Mouse (Mus musculus): ENCODE measurements at regions not wholly inside any gene's neighbourhood (a gene's known extent, or its start where the extent isn't known, plus 50 kb on each side); places are given as distances from the start of the nearest gene placed in this dataset.

DNA sequence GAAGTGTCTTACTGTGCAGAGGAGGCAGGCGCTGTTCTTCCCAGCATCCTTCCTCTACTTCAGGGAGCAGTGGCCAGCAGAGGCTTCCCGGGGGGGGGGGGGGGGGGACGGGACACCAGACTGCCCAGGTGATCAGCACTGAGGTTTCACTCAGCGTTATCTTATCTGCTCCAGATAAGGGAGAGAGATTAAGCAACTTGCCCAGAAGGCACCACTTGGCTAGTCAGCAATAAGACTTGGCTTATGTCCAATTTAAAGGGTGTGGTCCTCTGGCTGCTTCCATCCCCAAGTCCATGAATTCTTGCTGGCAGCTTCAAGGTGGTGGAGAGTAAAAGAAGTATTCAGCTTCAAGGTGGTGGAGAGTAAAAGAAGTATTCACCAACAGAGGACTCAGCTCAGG, 108.9 kb upstream of the Ptch1 start:
- Histone ChIP-seq H3K4me3 (ENCODE audit: low read depth, low read length) (no peak overlapping the region), H3K36me3 (ENCODE audit: control insufficient read depth, insufficient read depth, low read length, poor library complexity, severe bottlenecking) (no peaks in the 10 kb centered on the region), H3K4me1 (ENCODE audit: control insufficient read depth, insufficient read depth, low read length) (no peaks in the 10 kb centered on the region), H3K9ac (ENCODE audit: low read depth, poor library complexity, severe bottlenecking) (no peak overlapping the region), H3K27me3 (ENCODE audit: control insufficient read depth, insufficient read depth, low read length, poor library complexity, severe bottlenecking) (no peaks in the 10 kb centered on the region), H3K27ac (ENCODE audit: insufficient read depth, low read length) (no peak overlapping the region), H3K9me3 (replicated peaks; ENCODE audit: control insufficient read depth, insufficient read depth, low read length, poor library complexity, severe bottlenecking) (no peaks in the 10 kb centered on the region)
- TF ChIP-seq POLR2A (IDR thresholded peaks at IDR 0.05; ENCODE audit: insufficient read depth, low read length) (no peak), CTCF (IDR thresholded peaks at IDR 0.05; ENCODE audit: low read depth, low read length) (no peak), EP300 (IDR thresholded peaks at IDR 0.05; ENCODE audit: insufficient read depth, low read depth, low read length) (no peak)

DNA sequence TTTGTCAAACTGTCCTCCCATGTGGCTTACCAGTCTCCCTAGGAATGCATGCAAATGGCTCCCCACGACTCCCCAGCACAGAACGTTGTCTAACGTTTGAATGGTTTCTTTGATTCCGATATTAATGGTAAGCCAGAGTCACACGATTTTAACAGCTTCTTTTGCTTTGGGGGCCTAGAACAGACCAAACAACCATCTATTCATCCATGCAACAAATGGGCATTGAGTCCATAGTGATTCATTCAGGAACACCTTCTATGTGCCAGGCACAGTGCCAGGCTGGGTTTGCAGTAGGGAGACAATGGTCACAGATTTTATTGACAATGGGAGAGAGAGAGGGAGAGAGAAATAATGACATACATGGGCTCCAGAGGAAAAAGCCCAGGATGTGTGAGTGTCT, 118.6 kb upstream of the Ptch1 start:
- no peaks in the 10 kb centered on the region for H3K9me3 ChIP-seq (replicated peaks; ENCODE audit: control insufficient read depth, insufficient read depth, low read length, poor library complexity, severe bottlenecking)
- TF ChIP-seq CTCF (IDR thresholded peaks at IDR 0.05; ENCODE audit: low read depth, low read length) (no peak), POLR2A (IDR thresholded peaks at IDR 0.05; ENCODE audit: insufficient read depth, low read length) (no peak), EP300 (IDR thresholded peaks at IDR 0.05; ENCODE audit: insufficient read depth, low read depth, low read length) (no peak)
- no peak overlapping the region for H3K4me3 ChIP-seq (ENCODE audit: low read depth, low read length)
- H3K36me3 ChIP-seq (ENCODE audit: control insufficient read depth, insufficient read depth, low read length, poor library complexity, severe bottlenecking) = no peaks in the 10 kb centered on the region
- H3K27ac ChIP-seq (ENCODE audit: insufficient read depth, low read length) = no peak overlapping the region
- no peak overlapping the region for H3K9ac ChIP-seq (ENCODE audit: low read depth, poor library complexity, severe bottlenecking)
- H3K4me1 ChIP-seq (ENCODE audit: control insufficient read depth, insufficient read depth, low read length) = no peaks in the 10 kb centered on the region
- 0 out of 2 replicates have a peak, but pooled peaks cover 1% of the 10 kb centered on the region for H3K27me3 ChIP-seq (ENCODE audit: control insufficient read depth, insufficient read depth, low read length, poor library complexity, severe bottlenecking)

DNA sequence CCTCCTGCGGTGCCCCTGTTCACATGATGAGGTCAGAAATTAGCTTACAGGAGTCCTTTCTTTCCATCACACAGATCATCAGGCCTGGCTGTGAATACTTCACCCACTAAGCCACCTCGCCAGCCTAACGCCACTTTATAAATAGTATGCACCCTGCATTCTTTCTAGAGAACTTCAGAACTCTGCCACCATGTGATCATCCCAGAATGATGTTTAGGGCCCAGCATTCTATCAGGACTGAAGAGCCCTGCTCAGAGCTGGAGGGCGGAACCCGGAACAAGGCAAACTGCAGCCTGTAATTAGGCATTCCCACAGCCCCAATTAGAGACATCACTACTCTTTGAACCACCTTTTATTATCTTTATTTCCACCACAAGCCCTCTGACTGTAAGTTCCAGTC, 120.2 kb upstream of the Ptch1 start:
- no peaks in the 10 kb centered on the region for H3K9me3 ChIP-seq (replicated peaks; ENCODE audit: control insufficient read depth, insufficient read depth, low read length, poor library complexity, severe bottlenecking)
- no peak overlapping the region for H3K9ac ChIP-seq (ENCODE audit: low read depth, poor library complexity, severe bottlenecking)
- H3K27me3 ChIP-seq (ENCODE audit: control insufficient read depth, insufficient read depth, low read length, poor library complexity, severe bottlenecking) = 0 out of 2 replicates have a peak, but pooled peaks cover 1% of the 10 kb centered on the region
- H3K27ac ChIP-seq (ENCODE audit: insufficient read depth, low read length) = no peak overlapping the region
- H3K4me1 ChIP-seq (ENCODE audit: control insufficient read depth, insufficient read depth, low read length) = no peaks in the 10 kb centered on the region
- no peak for TF ChIP-seq EP300 (IDR thresholded peaks at IDR 0.05; ENCODE audit: insufficient read depth, low read depth, low read length)
- TF ChIP-seq CTCF (IDR thresholded peaks at IDR 0.05; ENCODE audit: low read depth, low read length) = no peak
- no peak for TF ChIP-seq POLR2A (IDR thresholded peaks at IDR 0.05; ENCODE audit: insufficient read depth, low read length)
- no peak overlapping the region for H3K4me3 ChIP-seq (ENCODE audit: low read depth, low read length)
- H3K36me3 ChIP-seq (ENCODE audit: control insufficient read depth, insufficient read depth, low read length, poor library complexity, severe bottlenecking) = no peaks in the 10 kb centered on the region

DNA sequence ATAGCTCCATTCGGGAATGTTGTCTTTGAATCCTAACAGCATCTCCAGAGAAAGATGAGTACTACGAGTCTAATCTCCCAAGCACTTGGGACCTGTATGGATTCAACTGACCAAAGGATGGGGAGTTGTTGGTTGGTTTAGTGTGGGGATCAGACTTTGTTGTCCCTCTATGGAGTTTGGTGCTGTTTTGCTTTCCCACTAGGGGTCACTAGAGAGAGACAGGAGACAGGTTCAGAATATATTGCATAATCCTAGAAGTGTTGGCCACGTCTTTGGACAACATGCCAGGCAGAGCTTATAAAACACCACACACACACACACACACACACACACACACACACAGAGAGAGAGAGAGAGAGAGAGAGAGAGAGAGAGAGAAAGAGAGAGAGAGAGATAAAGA, 118.6 kb upstream of the Ercc6l2 start:
- no peak for TF ChIP-seq EP300 (IDR thresholded peaks at IDR 0.05; ENCODE audit: insufficient read depth, low read depth, low read length)
- no peak for TF ChIP-seq CTCF (IDR thresholded peaks at IDR 0.05; ENCODE audit: low read depth, low read length)
- no peak for TF ChIP-seq POLR2A (IDR thresholded peaks at IDR 0.05; ENCODE audit: insufficient read depth, low read length)
- no peaks in the 10 kb centered on the region for H3K36me3 ChIP-seq (ENCODE audit: control insufficient read depth, insufficient read depth, low read length, poor library complexity, severe bottlenecking)
- no peak overlapping the region for H3K9ac ChIP-seq (ENCODE audit: low read depth, poor library complexity, severe bottlenecking)
- no peaks in the 10 kb centered on the region for H3K4me1 ChIP-seq (ENCODE audit: control insufficient read depth, insufficient read depth, low read length)
- H3K9me3 ChIP-seq (replicated peaks; ENCODE audit: control insufficient read depth, insufficient read depth, low read length, poor library complexity, severe bottlenecking) = no peaks in the 10 kb centered on the region
- no peak overlapping the region for H3K27ac ChIP-seq (ENCODE audit: insufficient read depth, low read length)
- H3K27me3 ChIP-seq (ENCODE audit: control insufficient read depth, insufficient read depth, low read length, poor library complexity, severe bottlenecking) = 0 out of 2 replicates have a peak, but pooled peaks cover 1% of the 10 kb centered on the region
- H3K4me3 ChIP-seq (ENCODE audit: low read depth, low read length) = no peak overlapping the region

DNA sequence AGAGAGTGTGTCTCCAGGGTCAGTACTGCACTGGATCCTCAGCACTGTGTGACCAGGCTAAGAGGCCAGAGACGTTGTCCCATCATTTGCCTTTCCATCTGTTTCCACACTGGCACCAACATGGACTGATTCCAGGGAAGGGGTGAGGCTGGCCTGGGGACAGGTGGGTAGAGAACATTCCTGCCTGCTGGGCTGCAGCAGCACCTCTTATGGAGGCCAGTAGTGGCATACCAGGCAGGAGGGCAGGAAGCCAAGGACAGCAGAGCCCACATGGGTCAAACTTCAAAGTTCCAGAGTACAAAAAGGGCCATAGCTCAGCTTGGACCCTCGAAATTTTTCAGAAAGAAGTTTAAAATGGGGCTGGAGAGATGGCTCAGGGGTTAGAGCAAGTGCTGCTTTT, 115.4 kb upstream of the Ercc6l2 start:
- Histone ChIP-seq H3K9me3 (replicated peaks; ENCODE audit: control insufficient read depth, insufficient read depth, low read length, poor library complexity, severe bottlenecking) (no peaks in the 10 kb centered on the region), H3K27ac (ENCODE audit: insufficient read depth, low read length) (no peak overlapping the region), H3K9ac (ENCODE audit: low read depth, poor library complexity, severe bottlenecking) (no peak overlapping the region), H3K36me3 (ENCODE audit: control insufficient read depth, insufficient read depth, low read length, poor library complexity, severe bottlenecking) (no peaks in the 10 kb centered on the region), H3K4me3 (ENCODE audit: low read depth, low read length) (no peak overlapping the region), H3K4me1 (ENCODE audit: control insufficient read depth, insufficient read depth, low read length) (no peaks in the 10 kb centered on the region), H3K27me3 (ENCODE audit: control insufficient read depth, insufficient read depth, low read length, poor library complexity, severe bottlenecking) (0 out of 2 replicates have a peak, but pooled peaks cover 1% of the 10 kb centered on the region)
- TF ChIP-seq CTCF (IDR thresholded peaks at IDR 0.05; ENCODE audit: low read depth, low read length) (no peak), EP300 (IDR thresholded peaks at IDR 0.05; ENCODE audit: insufficient read depth, low read depth, low read length) (no peak), POLR2A (IDR thresholded peaks at IDR 0.05; ENCODE audit: insufficient read depth, low read length) (no peak)

DNA sequence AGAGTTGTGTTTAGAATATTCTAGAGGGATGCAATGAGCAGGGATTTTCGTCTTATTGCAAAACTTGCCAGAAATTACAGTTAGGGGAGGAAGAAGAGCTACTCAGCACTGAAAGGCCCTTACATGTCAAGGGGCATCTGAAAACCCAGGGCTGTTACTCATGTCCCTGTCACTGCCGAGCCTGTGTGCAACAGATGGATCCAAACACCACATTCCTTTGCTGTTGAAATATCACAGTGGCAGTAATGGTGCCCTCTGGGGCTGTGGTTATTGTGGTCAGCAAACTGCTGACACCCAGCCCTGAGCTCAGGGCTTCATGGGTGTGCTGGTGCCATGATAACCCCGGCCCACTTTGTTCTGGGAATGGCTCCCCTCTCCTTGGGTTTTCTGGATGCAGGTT, 114.3 kb upstream of the Ercc6l2 start:
- no peaks in the 10 kb centered on the region for H3K27me3 ChIP-seq (ENCODE audit: control insufficient read depth, insufficient read depth, low read length, poor library complexity, severe bottlenecking)
- no peak overlapping the region for H3K4me3 ChIP-seq (ENCODE audit: low read depth, low read length)
- H3K36me3 ChIP-seq (ENCODE audit: control insufficient read depth, insufficient read depth, low read length, poor library complexity, severe bottlenecking) = no peaks in the 10 kb centered on the region
- no peaks in the 10 kb centered on the region for H3K4me1 ChIP-seq (ENCODE audit: control insufficient read depth, insufficient read depth, low read length)
- H3K27ac ChIP-seq (ENCODE audit: insufficient read depth, low read length) = no peak overlapping the region
- no peaks in the 10 kb centered on the region for H3K9me3 ChIP-seq (replicated peaks; ENCODE audit: control insufficient read depth, insufficient read depth, low read length, poor library complexity, severe bottlenecking)
- TF ChIP-seq POLR2A (IDR thresholded peaks at IDR 0.05; ENCODE audit: insufficient read depth, low read length) (no peak), CTCF (IDR thresholded peaks at IDR 0.05; ENCODE audit: low read depth, low read length) (no peak), EP300 (IDR thresholded peaks at IDR 0.05; ENCODE audit: insufficient read depth, low read depth, low read length) (no peak)
- H3K9ac ChIP-seq (ENCODE audit: low read depth, poor library complexity, severe bottlenecking) = no peak overlapping the region
